Mouse (Mus musculus) kidney, postnatal 36 days (tissue): ENCODE data around the gene Cab39l.

Source experiments
- DNase-seq, 2 experiments: peaks; one replicate each; pipeline ENCODE4 v3.0.0; 2021 to 2022; ENCODE audit warnings: mixed read lengths in 2 of 2

Cab39l gene

GRCm38 (mm10) chr14:59506139-59506538 lies 65.4 kb downstream of the Cab39l start:
- DNase-seq = no peak

DNA sequence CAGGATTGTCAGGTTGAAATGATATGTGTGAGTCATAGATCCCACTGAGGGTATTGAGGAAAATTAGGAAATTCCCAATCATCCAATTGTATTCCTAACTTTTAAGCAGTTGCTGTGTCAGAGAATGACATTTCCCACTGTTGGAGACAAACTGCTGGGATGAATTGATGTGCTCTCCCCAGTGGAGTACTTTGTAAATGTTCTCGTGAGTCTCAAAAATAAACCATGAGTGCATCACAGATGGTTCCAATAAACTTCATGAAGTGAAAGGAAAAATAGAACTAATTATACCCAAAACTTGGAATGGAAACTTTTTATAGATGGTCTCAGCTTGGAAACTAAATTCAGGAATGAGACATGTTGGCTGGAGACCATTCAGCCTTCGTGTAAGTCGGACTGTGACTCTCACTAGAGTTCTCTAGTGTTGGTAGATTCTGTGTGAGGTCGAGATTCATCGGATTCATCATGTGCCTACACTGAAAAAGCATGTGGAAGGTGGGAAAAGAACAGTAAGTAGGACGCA lies 73.2 kb downstream of the Cab39l start:
- no peak for DNase-seq

GRCm38 (mm10) chr14:59525843-59526242 lies 85.1 kb downstream of the Cab39l start:
- DNase-seq = no peak

DNA sequence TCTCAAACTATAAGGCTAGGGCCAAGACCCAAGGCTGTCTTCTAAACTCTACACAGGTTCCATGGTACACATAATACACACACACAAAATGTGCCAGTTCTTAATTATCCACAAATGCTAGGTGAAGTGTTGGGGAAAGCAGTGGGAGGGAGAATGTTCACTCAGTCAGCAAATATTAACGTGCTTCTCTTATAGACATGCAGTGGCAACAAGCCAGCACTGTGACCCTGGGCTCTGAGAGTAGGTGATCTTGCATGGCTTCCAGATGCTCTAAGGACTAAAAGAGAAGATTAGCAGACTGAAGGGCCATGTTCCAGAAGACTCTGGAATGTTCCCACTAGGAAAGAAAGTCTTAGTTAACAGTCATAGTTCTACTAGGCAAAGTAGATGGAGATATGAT lies 90.0 kb downstream of the Cab39l start:
- DNase-seq = no peak

GRCm38 (mm10) chr14:59532986-59533385 lies 92.2 kb downstream of the Cab39l start:
- peak in 1 of 2 experiments; percentile 31 for DNase-seq

- DNase-seq = no peak
Observed at GRCm38 (mm10) chr14:59533908-59534307, 93.1 kb downstream of the Cab39l start.

GRCm38 (mm10) chr14:59537829-59538432 lies 97.2 kb downstream of the Cab39l start:
- no peak for DNase-seq

- peak in 1 of 2 experiments; percentile 58 for DNase-seq
Observed at GRCm38 (mm10) chr14:59540230-59540629, 99.5 kb downstream of the Cab39l start.

DNA sequence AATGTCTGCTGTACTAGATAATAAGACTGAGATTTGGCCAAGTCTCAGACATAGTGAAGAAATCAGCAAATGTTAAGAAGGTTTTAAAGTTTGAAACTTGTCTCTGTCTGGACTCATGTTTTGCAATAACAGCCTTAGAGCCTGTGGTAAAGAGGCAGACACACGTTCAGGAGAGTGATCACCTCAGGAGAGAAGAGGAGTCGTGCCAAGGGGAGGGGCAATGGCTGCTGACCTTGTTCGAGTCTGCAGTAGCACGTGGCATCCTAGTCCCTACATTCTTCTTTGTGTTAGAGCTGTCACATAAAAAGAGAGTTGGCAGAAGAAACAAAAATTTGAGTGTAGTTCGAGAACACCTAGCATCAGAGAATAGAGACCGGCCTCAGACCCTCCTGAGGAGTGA lies 100.0 kb downstream of the Cab39l start:
- DNase-seq = peak; percentile 79 to 81

DNA sequence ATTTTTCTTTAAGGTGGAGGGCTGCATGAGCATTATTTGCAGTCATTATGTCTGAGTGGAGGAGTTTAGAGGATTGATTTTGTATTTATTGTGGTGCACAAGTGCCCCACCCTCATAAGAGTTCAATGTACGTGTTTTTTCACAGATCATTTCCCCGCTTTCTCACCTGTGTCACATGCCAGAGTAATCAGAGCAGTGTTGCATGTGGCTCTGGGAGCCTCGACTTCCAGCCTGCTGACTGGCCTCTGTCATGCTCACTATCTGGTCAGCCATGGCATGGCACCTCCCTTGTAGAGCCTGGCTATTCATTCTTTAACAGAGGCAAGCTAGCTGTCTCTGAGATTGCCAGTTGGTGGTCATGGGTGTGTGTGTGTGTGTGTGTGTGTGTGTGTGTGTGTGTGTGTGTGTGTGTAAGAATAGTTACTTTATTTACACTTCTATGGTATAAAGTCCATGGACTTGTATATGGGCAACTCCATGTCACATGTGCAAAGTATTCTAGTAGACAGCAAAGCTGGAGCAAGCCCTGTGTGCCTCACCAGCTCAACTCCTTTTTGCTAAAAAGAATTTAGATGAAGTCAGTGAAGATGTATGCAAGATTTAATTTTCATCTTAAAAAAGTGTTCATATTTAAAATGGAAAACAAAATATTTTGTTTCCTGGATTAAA lies 102.5 kb downstream of the Cab39l start:
- DNase-seq = no peak

- no peak for DNase-seq
Observed at GRCm38 (mm10) chr14:59543956-59544355, 103.2 kb downstream of the Cab39l start.

GRCm38 (mm10) chr14:59546162-59546880 lies 105.5 kb downstream of the Cab39l start:
- DNase-seq = no peak

DNA sequence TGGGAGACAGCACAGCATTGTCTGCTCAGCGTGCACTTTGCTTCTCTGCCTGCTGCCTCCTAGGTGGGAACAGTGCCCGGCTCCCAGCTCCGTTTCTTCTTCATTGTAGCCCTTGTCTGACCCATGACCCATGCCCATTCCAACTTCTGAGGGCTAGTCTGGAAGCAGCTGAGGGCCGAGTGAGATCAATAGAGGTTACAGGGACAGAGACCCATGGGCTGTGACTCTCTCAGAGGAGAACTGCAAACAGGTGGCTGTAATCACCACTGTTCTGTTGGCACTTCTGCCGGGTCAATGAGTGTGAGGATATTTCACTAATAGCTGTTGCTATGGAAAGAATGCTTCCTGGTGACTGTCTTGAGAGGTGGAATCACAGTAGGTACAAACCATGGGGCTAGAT lies 106.8 kb downstream of the Cab39l start:
- no peak for DNase-seq

DNA sequence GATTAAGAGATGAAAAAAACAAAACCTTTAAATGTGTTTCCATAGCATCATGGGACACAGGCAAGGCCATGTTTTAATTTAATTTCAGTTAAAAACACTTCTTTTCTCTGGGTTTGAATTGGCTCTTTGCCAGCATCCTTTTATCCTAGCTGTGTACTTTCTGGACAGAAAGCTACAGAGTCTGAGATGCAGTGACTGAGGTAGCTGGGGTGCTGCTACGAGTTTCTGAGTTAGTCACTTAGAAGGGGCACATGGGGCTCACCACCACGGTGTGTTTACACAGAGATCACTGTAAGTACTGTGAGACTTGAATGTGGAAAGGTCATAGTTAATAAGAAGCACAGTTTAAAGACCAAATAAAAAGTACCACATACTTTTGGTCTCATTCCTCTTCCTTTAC lies 107.8 kb downstream of the Cab39l start:
- DNase-seq = no peak

- DNase-seq = peak; percentile 31 to 65
Observed at GRCm38 (mm10) chr14:59549106-59549505, 108.3 kb downstream of the Cab39l start.

GRCm38 (mm10) chr14:59550841-59551240 lies 110.1 kb downstream of the Cab39l start:
- DNase-seq = peak; percentile 62 to 73

GRCm38 (mm10) chr14:59551956-59552355 lies 111.2 kb downstream of the Cab39l start:
- no peak for DNase-seq

DNA sequence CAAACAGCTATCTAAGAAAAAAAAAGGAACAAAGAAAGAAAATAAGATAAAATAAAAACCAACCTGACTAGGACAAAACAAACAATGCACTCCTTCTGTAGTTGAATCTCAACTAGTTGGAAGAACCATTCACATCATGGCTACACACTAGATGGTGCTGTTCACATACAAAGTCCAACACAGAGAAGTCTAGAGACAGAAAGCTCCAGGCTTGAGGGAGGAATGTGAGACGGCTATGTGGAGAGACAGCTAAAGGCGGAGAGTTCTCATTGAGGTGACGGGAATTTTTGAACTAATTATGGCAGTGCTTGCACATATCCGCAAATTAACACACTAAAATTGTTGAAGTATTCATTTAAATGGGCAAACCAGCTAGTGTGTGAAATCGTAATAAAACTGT lies 113.3 kb downstream of the Cab39l start:
- DNase-seq = peak in 1 of 2 experiments; percentile 18

DNA sequence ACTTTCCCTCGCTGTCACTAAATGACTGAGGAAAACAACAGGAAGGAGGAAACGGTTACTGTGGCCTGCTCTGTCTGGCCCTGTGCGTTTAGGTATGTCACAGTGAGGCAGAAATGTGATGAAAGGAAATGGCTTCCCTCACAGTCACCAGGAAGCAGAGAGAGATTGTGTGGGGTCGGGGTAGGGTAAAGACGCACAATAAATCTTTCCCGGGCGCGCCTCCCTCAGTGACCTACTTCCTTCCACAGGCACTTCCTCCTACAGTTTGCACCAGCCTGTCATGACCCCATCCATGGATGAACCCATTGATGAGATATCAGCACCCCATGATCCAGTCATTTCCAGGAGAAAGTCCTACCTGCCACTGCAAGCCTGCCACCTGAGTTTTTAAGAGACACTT lies 114.2 kb downstream of the Cab39l start:
- DNase-seq = no peak

DNA sequence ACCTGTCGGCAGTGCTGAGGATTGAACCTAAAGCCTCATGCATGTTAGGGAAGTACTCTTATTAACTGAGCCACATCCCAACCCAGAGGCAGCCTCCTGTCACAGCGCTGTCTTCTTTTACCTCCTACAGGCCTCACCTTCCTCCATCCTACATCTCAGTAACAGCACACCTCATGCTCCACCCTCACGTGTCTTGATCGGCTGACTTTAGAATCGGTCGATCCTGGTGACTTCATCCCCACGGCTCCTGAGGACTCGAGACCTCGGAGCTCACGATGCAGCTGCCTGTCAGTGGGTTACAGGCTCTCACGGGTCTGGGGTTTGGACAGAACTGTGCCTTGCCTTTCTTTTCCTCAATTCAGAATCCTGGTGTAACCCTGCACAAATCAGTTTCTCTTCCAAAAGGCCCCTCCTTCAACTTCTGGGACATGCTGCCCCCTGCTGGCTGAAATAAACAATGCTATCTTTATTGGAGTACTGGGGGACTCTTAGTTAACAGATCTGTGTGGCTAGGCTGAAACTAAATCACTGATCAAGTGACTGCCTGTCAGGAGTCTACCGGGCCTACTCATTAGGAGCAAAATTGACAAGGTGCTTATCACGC lies 115.3 kb downstream of the Cab39l start:
- peak; percentile 64 to 85 for DNase-seq

DNA sequence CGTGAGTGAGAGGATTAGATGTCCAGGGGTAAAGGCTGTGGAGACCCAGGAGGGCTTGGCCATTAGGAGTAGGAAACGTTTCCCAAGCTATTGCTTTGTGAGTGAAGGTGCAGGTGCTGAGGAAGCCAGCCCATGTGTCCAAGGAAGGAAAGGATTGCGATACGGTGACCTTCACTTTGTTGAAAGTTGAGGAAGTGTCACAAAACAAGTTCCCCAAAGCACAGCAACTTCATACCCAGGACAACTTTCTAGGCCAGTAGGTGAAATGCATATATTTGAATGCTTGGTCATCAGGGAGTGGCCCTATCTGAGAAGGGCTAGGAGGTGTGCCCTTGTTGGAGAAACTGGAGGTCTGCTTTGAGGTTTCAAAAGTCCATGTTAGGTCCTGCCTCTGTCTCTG lies 116.3 kb downstream of the Cab39l start:
- DNase-seq = no peak

DNA sequence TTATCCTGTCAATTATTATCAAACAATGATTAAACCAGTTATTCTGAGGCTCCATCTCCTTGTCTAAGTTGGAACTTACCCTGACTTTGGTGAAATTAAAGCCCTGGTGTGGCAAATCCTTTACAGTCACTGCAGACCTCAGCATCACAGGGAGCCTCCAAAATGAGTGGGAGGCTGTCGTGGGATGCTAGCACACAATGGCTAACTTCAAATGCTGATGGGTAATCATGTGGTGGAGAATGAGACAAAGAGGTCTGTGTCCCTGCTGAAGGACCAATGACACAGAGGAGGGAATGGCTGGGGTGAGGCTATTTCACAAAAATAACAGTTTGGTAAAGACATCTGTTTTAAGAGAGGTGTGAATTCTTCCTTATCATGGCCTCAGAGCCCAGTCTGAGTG lies 117.1 kb downstream of the Cab39l start:
- DNase-seq = no peak

- no peak for DNase-seq
Observed at GRCm38 (mm10) chr14:59566756-59567155, 126.0 kb downstream of the Cab39l start.
